In the genomic region with DNA sequence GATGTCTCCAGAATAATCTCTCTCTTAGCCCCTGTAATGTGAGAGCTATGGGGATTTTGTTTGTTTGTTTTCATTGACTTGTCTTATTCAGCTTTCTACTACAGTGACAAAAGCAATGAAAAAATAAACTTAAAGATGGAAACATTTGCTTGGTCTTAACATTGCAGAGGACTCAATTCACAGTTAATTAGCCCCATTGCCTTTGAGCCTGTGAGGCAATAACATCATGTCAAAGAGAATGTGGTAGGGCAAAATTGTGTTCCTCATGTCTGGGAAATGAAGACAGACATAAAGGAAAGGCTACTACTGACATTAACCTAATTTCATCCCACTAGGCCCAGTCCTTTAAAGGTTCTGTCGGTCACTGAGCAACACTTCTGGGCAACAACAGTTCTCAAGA, we compare ENCODE assay signal across 29 mouse cellular contexts.
"Had no signal": no experiment of that assay in that cellular context is flagged by ENCODE, and none has a peak within 500 bp of the region (broad histone marks: within the 10 kb centered on the region; RNA-seq: fewer than 3 reads in every experiment).

No protein-coding gene starts in this region.

- H3K36me3 ChIP-seq: limb, embryonic 10.5 days; limb, embryonic 12.5 days; limb, embryonic 13.5 days; limb, embryonic 15.5 days; liver, embryonic 12.5 days; liver, embryonic 13.5 days; liver, embryonic 15.5 days; lung, embryonic 15.5 days; midbrain, embryonic 10.5 days; midbrain, embryonic 12.5 days; midbrain, embryonic 13.5 days; midbrain, embryonic 15.5 days; neural tube, embryonic 12.5 days had no signal

- DNase-seq: left cerebral cortex, postnatal 4 days; liver; liver, embryonic 13.5 days; liver, postnatal 0 days; lung, adult 2 months; lung, postnatal 10 days; lung, postnatal 14 days; lung, postnatal 4 days; midbrain, embryonic 14.5 days had no signal

- H3K9me3 ChIP-seq: limb, embryonic 10.5 days; limb, embryonic 12.5 days; limb, embryonic 13.5 days; limb, embryonic 15.5 days; liver, embryonic 12.5 days; liver, embryonic 13.5 days; liver, embryonic 15.5 days; lung, embryonic 15.5 days; megakaryocyte, embryonic 14.5 days; midbrain, embryonic 10.5 days; midbrain, embryonic 12.5 days; midbrain, embryonic 13.5 days; midbrain, embryonic 15.5 days; neural tube, embryonic 12.5 days had no signal

- H3K27ac ChIP-seq: left cerebral cortex, adult 2 months; limb, embryonic 10.5 days; limb, embryonic 12.5 days; limb, embryonic 13.5 days; limb, embryonic 15.5 days; liver, embryonic 12.5 days; liver, embryonic 13.5 days; liver, embryonic 14.5 days; liver, embryonic 15.5 days; lung, embryonic 15.5 days; macrophage; midbrain, embryonic 10.5 days; midbrain, embryonic 12.5 days; midbrain, embryonic 13.5 days; midbrain, embryonic 15.5 days; neural tube, embryonic 12.5 days had no signal

- ATAC-seq: liver, embryonic 12.5 days; liver, postnatal 0 days; midbrain, embryonic 13.5 days; midbrain, embryonic 15.5 days; midbrain, embryonic 16.5 days had no signal

- H3K4me3 ChIP-seq: left cerebral cortex, adult 2 months; limb, embryonic 10.5 days; limb, embryonic 12.5 days; limb, embryonic 13.5 days; limb, embryonic 15.5 days; liver, embryonic 12.5 days; liver, embryonic 13.5 days; liver, embryonic 15.5 days; lung, embryonic 15.5 days; megakaryocyte, embryonic 14.5 days; midbrain, embryonic 10.5 days; midbrain, embryonic 12.5 days; midbrain, embryonic 13.5 days; midbrain, embryonic 15.5 days; myocyte; neural tube, embryonic 12.5 days had no signal

- H3K9ac ChIP-seq: limb, embryonic 12.5 days; limb, embryonic 13.5 days; limb, embryonic 15.5 days; liver, embryonic 12.5 days; liver, embryonic 13.5 days; liver, embryonic 14.5 days; liver, embryonic 15.5 days; liver, postnatal 0 days; lung, embryonic 15.5 days; midbrain, embryonic 12.5 days; midbrain, embryonic 13.5 days; midbrain, embryonic 15.5 days; neural tube, embryonic 12.5 days had no signal

- H3K4me1 ChIP-seq: limb, embryonic 12.5 days; limb, embryonic 13.5 days; limb, embryonic 15.5 days; liver, embryonic 12.5 days; liver, embryonic 13.5 days; liver, embryonic 15.5 days; lung, embryonic 15.5 days; megakaryocyte, embryonic 14.5 days; midbrain, embryonic 10.5 days; midbrain, embryonic 12.5 days; midbrain, embryonic 13.5 days; midbrain, embryonic 15.5 days; neural tube, embryonic 12.5 days had no signal

- H3K4me2 ChIP-seq: limb, embryonic 12.5 days; limb, embryonic 13.5 days; limb, embryonic 15.5 days; liver, embryonic 11.5 days; liver, embryonic 12.5 days; liver, embryonic 13.5 days; liver, embryonic 15.5 days; lung, embryonic 15.5 days; midbrain, embryonic 11.5 days; midbrain, embryonic 12.5 days; midbrain, embryonic 13.5 days; midbrain, embryonic 15.5 days; neural tube, embryonic 12.5 days had no signal

- H3K27me3 ChIP-seq: limb, embryonic 12.5 days; limb, embryonic 13.5 days; limb, embryonic 15.5 days; liver, embryonic 12.5 days; liver, embryonic 13.5 days; liver, embryonic 15.5 days; lung, embryonic 15.5 days; megakaryocyte, embryonic 14.5 days; midbrain, embryonic 12.5 days; midbrain, embryonic 13.5 days; midbrain, embryonic 15.5 days; neural tube, embryonic 12.5 days had no signal
